Mouse (Mus musculus): ENCODE results near the gene Kcnk16.

Kcnk16 gene

DNA sequence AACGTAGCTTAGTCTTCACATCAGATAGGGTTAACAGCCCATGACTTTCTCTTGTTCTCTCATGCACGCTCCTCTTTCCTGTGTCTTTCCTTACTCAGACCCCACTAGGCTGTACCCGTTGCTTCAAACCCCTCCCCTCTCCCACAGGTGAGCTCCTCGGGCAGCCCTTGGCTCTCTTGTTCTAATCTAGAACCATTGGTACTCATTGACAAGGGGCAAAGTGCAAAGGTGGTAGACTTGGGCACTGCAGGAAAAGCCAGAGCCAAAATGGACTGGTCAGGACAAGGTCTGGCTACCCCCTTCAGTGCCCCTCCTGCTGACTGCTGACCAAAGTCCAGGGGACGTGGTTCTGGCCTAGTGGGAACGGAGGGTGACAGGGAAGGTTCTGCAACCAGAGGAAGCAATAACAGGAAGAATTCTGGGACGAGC lies 38.9 kb downstream of the Kcnk16 start:
- no peak for DNase-seq (ENCODE audit: low spot score)

DNA sequence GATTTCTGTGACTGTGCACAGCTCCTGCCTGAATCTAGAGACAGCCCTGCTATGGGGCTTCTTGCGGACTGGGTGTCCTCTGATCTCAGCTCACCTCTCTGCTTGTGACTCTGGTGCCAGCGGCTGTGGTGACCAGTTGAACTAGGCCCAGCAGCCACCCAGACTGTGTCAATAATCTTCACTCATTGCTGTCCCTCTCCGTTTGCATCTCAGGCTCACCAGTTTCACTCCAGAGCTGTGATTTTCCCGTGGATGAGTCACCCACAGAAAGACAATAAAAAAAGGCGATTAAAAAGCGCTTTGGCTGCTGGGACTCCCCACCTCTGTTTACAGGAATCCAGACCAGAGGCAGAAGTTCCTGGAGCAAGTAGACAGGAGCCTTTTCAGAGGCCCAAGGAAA lies 39.6 kb downstream of the Kcnk16 start:
- no peak for DNase-seq (ENCODE audit: low spot score)

DNA sequence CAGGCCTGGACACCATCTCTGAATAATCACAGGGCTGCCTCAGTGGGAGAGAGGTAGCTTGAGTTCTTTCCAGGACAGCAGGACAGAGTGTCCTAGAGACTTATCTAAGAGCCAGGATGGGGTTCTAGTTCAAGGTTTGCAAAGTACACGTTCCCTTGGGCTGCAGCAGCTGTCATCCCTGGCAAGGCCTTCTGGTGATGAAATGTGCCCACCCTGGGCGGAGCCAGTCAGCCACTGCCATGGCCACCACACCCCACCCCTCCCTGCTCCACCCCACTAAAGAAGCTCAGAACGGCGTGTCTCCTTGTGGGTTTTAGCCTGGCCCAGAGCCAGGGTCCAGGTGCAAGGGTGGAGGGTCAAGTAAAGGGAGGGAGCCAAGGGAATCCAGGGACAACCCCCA lies 40.7 kb downstream of the Kcnk16 start:
- DNase-seq (ENCODE audit: low spot score) = no peak

DNA sequence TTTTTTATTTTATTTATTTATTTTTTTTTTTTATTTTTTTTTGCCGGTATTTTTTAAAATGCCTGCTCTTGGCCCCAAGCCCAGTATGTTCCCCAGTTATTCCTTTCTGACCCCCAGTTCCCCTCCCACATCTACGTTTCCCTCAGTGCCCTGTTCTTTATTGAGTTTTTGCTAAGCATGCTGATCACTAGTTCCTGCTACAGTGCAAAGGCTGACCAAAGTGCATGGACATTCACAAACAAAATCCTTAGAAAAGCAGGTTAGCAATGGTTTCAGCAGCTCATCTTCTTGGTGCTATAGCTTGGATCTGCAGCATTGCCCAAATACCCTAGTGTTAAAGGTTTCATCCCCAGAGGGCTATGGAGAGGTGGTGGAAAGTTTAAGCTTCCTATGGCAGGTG lies 42.0 kb downstream of the Kcnk16 start:
- no peak for DNase-seq (ENCODE audit: low spot score)

DNA sequence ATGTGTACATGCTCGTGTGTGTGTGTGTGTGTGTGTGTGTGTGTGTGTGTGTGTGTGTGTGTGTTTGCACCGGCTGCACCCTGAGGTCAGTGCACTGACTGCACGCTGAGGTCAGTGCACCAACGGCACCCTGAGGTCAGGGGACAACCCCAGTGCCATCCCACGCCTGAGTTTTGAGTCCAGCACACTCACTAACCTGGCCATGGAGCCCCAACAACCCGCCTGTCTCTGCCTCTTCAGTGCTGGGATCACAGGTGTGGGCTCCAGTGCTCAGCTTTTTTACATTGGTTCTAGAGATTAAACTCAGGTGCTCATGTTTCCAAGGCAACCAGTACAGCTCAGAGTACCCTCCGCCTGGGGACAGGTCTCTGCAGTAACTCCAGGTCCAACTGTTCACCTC lies 42.5 kb downstream of the Kcnk16 start:
- DNase-seq (ENCODE audit: low spot score) = no peak

DNA sequence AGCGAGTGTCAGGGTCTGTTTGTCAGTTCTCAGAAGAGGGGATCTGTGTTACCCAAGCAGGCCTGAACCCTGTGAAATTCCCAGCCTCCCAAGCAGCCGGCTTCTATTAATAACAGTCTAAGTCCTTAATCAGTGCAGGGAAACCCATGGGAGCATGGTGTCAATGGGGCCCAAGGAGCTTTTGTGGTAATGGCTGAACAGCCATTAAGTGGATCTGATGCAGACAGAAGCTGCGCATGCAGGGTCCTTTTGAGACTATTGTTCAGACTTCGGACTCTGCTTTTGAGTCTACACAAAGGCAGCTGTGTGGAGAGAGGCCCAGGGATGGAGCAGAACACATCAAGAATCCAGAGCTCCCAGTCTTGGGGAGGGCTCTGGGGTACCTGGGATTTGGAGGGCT lies 43.5 kb downstream of the Kcnk16 start:
- DNase-seq (ENCODE audit: low spot score) = peak; percentile 79

DNA sequence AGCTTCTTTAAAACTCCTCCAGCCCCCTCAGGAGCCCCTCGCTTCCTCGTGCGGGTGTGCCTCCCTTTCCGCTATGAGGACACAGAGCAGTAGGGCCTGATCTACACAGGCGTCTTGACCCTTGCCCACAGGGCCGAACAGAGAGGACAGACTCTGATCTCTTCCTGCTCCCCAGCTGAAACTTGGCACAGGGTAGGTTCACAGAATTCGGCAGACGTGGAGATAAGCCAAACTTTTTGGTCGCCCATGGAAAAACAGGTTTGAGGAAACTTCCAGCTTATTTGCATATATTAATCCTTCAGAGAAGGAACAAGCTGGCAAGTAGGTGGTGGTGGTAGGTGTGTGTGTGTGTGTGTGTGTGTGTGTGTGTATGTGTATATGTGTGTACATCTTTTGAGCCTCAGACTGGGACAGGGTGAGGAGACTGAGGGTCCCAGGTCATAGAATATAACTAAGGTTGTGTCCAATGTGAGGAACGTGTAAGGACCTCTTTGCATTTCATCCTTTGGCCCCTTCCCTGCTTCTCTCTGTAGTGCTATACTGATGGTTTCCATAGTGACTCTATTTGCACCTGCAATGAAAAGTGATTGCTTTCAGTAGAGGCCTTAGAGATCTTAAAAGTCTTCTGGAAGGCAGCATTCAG lies 44.3 kb downstream of the Kcnk16 start:
- DNase-seq (ENCODE audit: low spot score) = no peak

DNA sequence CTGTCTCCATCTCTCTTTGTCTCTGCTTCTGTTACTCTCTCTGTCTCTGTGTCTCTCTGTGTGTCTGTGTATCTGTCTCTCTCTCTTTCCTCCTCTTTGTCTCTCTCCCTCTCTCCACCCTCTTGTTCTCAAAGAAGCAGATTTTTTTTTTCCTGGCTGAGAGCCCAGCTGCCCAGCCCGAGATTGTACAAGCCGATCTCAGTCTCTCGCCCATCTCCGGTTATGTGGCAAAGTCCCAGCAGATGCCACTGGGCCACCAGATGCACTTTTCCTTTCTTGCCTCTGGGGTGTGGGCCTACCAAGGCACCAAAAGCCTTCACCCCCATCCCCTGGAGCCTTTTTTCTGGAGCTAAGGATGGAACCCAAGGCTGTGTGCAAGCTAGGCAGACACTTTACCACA lies 44.8 kb downstream of the Kcnk16 start:
- no peak for DNase-seq (ENCODE audit: low spot score)

DNA sequence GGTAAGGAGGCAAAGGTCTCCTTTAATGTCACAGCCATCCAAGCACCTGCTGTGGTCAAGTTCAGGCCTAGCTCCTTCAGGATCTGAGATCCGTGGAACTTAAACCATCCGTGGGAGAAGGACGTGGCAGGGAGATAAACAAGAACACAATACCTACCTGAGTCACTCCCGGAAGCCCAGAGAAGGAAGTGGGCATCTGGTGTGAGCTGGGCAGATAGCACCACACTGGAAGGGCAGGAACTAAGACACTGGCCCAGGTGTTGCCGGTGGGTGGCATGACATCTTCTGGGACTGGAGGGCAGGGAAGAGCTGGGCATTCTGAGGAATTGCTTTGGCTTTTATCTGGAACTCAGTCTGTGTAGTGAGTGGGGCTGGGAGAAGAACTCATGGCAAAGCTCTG lies 45.7 kb downstream of the Kcnk16 start:
- DNase-seq (ENCODE audit: low spot score) = no peak

DNA sequence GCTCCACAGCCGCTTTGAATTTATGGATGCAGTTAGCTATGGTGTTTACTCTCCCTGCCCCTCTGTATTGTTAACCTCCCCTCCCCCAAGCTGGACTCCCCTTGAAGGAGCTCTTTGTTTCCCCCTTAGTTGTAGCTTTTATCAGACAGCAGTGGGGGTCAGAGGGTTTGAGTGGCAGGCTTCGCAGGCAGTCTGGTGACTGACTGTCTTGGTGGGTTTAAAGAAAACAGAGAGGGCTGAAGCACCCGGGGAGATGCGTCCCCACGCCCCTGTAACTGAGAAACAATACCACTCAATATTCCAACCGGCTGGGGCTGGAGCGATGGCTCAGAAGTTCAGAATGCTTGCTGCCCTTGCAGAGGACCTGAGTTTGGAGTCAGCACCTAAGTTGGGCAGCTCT lies 47.9 kb downstream of the Kcnk16 start:
- DNase-seq (ENCODE audit: low spot score) = peak; percentile 55

DNA sequence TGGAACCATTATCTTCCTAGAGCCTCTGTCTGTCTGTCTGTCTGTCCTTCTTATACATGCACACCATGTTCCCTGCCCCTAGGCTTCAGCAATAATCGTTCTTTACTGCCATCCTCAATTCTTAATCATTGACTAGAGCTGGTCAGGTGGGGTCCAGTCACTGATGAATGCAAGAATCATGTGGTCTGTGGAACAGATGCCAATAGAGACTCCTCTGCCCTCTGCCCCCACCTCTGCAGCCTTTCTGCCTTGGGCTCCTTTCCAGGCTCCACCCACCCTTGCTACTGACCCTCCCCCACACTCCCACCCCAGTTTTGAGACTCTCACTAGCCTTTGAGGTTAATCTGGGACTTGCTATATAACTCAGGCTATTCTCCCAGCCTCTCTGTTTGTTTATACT lies 49.1 kb downstream of the Kcnk16 start:
- no peak for DNase-seq (ENCODE audit: low spot score)

DNA sequence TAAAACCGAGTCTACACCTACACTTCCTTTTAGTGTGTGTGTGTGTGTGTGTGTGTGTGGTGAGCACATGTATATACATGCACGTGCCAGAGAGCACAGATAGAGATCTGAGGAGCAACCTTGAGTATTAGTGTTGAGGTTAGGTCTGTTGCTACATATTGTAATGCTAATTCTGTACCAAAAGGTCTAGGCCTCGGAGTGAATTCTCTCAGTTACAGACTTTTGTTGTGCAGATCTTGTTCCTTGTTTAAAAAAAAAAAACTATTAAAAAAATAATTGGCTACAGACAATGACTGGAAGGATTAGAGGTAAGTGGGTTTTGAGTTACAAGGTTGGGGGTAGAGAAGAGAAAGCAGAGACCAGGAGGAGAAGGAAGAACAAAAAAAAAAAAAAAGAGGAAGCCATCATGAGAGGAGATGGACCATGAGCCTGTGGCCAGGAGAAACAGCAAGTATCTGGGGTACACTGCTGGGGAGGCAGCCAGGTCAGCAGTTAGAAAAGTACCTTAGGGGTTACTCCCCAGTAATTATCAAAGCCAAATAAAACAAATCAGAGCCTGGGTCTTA lies 51.6 kb downstream of the Kcnk16 start:
- DNase-seq (ENCODE audit: low spot score) = no peak

DNA sequence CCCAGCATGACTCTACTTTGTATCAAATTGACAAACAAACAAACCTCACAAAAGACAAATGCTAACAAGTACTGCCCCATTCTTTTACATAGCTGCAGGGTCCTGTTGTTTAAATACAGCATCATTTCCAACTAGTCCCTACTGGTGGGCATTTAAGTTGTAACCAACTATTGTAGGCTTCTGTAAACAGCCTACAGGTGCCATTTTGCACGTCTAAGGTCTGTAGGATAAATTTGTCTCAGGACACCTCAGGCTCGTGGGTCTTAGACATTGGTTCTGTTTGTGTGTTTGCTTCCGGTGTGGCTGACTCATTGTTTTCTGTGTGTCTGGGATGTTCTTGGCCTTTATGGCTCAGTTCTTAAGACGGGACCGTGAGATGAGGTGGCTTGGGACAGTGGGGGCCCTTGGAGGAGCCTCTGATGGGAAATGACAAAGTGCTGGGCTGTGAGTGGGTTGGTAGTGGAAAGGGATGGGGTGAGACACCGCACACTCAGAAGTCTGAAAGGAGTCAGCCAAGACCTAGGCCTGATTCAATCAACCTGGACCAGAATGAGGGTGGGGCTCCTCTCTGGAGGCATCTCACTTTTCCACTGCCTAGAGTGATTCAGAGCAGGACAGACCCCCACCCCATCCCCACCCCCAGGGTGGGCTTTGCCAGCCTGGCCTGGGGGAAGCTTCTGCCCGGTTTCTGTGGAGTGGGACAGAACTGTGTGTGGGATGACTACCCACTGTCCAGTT lies 52.3 kb downstream of the Kcnk16 start:
- DNase-seq (ENCODE audit: low spot score) = no peak

DNA sequence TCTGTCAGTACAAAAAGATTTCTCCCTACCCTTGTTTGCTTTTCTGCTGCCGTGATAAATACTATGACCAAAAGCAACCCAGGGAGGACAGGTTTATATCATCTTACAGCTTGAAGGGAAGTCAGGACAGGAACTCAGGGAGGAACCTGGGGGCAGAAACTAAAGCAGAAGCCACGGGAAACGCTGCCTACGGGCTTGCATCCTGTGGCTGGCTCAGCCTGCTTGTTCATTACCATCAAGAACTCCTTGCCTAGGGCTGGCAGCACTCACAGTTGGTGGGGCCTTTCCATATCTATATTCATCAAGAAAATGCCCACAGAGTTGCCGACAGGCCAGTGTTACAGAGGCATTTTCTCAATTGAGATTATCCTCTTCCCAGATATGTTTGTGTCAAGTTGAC lies 53.2 kb downstream of the Kcnk16 start:
- no peak for DNase-seq (ENCODE audit: low spot score)

DNA sequence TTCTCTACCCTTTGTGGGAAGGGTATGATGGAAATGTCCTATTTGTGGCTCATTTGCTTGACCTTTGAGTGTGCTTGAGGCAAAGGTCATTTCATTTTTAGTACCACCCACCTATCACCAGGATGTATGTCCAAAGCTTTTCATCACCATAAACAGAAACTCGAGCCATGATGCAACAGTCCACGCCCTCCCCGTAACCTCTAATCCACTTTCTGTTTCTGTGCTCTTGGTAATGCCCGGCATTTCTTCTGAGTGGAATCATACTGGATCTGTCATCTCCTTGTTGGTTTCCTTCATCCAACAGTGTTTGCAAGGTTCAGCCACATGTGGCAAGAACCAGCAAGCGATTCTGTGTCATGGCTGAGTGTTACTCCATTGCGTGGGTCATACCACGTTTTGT lies 54.9 kb downstream of the Kcnk16 start:
- DNase-seq (ENCODE audit: low spot score) = no peak

DNA sequence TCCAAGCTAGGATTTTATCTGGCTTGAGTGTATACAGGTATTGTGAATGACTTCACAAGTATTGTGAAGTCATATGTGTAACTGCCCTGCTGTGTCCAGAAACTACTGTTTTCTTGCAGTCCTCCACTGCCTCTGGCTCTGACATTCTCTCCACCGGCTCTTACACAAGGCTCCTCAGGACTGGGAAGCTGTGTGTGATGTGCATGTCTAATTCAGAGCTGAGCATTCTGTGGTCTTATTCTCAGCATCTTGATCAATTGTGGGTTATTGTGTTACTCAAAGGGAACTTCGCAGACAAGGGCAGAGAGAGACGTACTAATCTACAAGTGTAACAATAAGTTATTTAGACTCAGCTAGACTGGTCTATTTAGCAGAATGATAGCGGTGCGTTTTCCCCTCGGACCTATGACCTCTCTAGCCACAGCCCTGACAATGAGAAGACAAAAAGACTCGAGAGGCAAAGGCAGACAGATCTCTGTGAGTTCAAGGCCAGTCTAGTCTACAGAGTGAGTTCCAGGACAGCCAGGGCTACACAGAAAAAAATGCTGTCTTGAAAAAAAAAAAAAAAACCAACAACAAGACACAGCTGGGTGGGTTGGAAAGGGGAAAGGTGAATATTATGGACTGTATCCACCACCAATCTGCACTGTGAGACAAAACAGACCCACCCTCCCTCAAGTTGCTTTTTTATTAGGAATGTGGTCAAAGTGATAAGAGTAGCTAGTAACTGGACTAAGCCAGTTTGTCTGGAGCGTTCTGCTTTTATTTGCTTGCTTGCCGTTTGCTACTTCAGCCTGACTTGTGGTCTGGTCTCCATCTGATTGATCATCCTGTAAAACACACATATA lies 57.0 kb downstream of the Kcnk16 start:
- peak; percentile 57 for DNase-seq (ENCODE audit: low spot score)

Measured in embryo, embryonic 10.5 days (tissue).